Mouse (Mus musculus): ENCODE data around the gene Ankrd39. TPM values are rescaled to one million over a fixed set of nuclear protein-coding genes. Genes with fewer than 3 reads are reported as not detected.

The Ankrd39 gene
- total and polyA plus RNA-seq, 3 experiments = 6.2 to 11.1 (median 6.3) TPM

DNA sequence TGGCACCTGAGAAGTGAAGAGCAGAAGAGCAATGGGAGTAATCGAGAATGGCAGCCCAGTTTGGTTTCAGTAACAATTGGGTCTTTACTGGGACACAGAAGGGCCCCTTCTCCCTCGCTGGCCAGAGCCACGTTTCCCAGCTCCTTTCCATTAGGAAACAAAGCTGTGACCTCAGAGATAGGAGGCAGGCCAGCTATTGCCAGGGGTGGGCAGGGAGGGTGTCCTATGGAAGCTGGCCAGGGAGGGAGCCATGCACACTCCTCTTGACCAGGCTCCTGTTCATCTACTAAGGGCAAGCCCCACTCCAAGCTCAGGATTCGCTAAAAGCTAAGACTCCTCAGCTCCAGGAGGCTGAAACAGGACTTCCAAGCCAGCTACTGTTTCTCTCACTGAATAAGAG, 12.0 kb upstream of the Ankrd39 start:
- Histone ChIP-seq H3K27me3 (ENCODE audit: control insufficient read depth, insufficient read depth, low read length) (no peaks in the 10 kb centered on the region), H3K27ac (peak overlapping the region; percentile 99), H3K4me3 (peak overlapping the region; percentile 98; the same call in 1 of the 2 replicates), H3K36me3 (ENCODE audit: control insufficient read depth, insufficient read depth, low read length) (no peaks in the 10 kb centered on the region), H3K79me2 (replicated peaks; ENCODE audit: control insufficient read depth, insufficient read depth, low read length) (no peaks in the 10 kb centered on the region; the same call in 1 of the 2 replicates), H3K9ac (ENCODE audit: low read depth, low read length) (no peak overlapping the region), H3K4me1 (ENCODE audit: control insufficient read depth, insufficient read depth, low read length) (peaks cover 20% of the 10 kb centered on the region)
- intact Hi-C loops (cut with DNase I) = no loop called here
- TF ChIP-seq CTCF (IDR thresholded peaks at IDR 0.05) (no peak), EP300 (IDR thresholded peaks at IDR 0.05; ENCODE audit: insufficient read depth, low read depth, low read length) (no peak), POLR2A (IDR thresholded peaks at IDR 0.05; ENCODE audit: insufficient read depth, low read depth, low read length) (no peak)
- WGBS = 31% methylated on average over 4 of the region's 4 CpGs
- DNase-seq = no peak

DNA sequence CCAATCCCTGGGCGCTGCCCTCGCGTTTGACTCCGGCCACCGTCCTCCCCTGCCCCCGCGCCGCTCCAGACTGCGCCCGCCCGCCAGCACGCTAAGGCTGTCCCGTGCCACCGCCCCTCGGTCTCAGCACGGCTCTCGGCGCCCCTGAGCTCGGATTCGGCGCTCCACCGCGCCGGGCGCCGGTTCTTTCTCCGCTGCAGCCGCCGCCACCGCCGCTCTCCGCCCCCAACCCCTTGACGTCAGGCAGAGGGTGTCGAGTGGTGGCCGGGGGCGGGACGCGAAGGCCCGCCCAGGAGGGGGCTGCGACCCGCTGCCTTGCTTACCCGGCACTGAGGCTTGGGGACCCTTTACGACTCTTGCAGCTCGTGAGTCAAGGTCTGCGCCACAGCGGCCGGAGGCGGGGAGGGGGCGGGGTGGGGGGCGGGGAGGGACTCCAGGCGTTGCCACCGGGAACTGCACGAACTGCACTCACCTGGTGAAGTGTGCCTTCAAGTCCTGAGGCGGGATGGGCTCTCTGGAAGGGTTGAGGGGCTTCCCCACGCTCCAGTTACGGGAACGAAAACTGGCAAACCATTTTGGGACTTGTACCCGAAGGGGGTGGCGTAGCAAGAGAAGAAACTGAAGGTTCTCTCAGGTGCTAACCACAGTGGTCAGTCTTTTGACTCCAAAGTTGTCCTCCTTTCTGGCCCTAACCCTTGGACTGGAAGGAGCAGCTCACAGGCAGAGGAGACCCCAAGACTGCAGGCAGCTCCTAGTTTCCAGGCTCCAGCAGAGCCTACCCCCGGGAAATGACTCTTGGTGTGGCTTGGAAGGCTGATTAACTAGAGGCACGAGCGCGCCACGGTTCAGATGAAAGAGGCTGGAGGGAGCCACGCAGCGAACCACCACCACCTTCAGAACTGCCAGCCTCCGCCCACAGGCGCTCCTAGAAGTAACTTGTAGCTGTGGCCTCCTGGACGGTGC, 11.1 kb upstream of the Ankrd39 start, which contains the start of gene Sema4c:
Gene Sema4c (minus strand): TSS at position 319 of the 963 bp plus-strand sequence.
- Histone ChIP-seq H3K27ac (peak within 1 kb of the TSS; percentile 99), H3K9ac (ENCODE audit: low read depth, low read length) (peak within 1 kb of the TSS; percentile 91), H3K4me1 (ENCODE audit: control insufficient read depth, insufficient read depth, low read length) (peaks cover 14% of the 10 kb centered on the region), H3K27me3 (ENCODE audit: control insufficient read depth, insufficient read depth, low read length) (no peaks in the 10 kb centered on the region), H3K79me2 (replicated peaks; ENCODE audit: control insufficient read depth, insufficient read depth, low read length) (peaks cover 2% of the 10 kb centered on the region; the same call in 1 of the 2 replicates), H3K36me3 (ENCODE audit: control insufficient read depth, insufficient read depth, low read length) (no peaks in the 10 kb centered on the region), H3K4me3 (peak within 1 kb of the TSS; percentile 98)
- intact Hi-C loops (cut with DNase I) = no loop called here
- 4% methylated on average over 69 of the region's 69 CpGs for WGBS
- peak; percentile 86 to 89 for DNase-seq
- TF ChIP-seq CTCF (IDR thresholded peaks at IDR 0.05) (peak; percentile 48), EP300 (IDR thresholded peaks at IDR 0.05; ENCODE audit: insufficient read depth, low read depth, low read length) (no peak)

DNA sequence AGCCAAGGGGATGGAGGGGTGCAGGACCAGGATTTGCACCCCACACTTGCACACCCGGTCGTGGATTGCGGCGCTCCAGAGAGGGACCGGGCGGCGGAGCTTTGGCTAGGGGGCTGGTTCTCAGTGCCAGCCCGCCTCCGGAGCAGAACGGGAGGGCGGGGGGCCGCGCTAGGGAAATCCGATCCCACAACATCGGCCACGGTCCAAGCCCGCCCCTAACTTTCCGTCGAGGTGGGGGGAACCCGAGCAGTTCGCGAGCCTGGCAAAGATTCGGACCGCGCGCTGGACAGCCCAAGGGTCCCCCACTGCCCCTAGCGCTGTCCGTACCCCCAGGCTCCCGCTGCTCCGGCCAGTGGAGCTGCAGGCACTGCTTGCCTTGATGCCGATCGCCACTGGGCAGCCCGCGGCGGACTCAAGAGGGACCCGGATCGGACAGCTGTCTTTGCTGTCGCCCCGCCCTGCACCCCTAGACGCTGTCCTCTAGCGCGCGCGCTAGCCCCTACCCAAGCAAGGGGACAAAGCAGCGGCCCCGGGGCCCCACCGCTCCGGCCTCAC, 10.3 kb upstream of the Ankrd39 start:
- Histone ChIP-seq H3K4me3 (peak overlapping the region; percentile 98), H3K27ac (peak overlapping the region; percentile 99), H3K4me1 (ENCODE audit: control insufficient read depth, insufficient read depth, low read length) (peaks cover 12% of the 10 kb centered on the region), H3K79me2 (replicated peaks; ENCODE audit: control insufficient read depth, insufficient read depth, low read length) (peaks cover 3% of the 10 kb centered on the region; the same call in 1 of the 2 replicates), H3K9ac (ENCODE audit: low read depth, low read length) (peak overlapping the region; percentile 91), H3K27me3 (ENCODE audit: control insufficient read depth, insufficient read depth, low read length) (no peaks in the 10 kb centered on the region), H3K36me3 (ENCODE audit: control insufficient read depth, insufficient read depth, low read length) (no peaks in the 10 kb centered on the region)
- 1% methylated on average over 48 of the region's 48 CpGs for WGBS
- DNase-seq = peak; percentile 92
- TF ChIP-seq POLR2A (IDR thresholded peaks at IDR 0.05; ENCODE audit: insufficient read depth, low read depth, low read length) = 0 out of 2 replicates have a peak, but pooled peaks have one; percentile 35
- TF ChIP-seq EP300 (IDR thresholded peaks at IDR 0.05; ENCODE audit: insufficient read depth, low read depth, low read length) = no peak
- TF ChIP-seq CTCF (IDR thresholded peaks at IDR 0.05) = peak; percentile 7; the same call in 1 of the 2 replicates
- intact Hi-C loops (cut with DNase I) = loop anchor here (2.0 kb wide), 1 partner anchor 55 kb away; no protein-coding TSS in a partner anchor

DNA sequence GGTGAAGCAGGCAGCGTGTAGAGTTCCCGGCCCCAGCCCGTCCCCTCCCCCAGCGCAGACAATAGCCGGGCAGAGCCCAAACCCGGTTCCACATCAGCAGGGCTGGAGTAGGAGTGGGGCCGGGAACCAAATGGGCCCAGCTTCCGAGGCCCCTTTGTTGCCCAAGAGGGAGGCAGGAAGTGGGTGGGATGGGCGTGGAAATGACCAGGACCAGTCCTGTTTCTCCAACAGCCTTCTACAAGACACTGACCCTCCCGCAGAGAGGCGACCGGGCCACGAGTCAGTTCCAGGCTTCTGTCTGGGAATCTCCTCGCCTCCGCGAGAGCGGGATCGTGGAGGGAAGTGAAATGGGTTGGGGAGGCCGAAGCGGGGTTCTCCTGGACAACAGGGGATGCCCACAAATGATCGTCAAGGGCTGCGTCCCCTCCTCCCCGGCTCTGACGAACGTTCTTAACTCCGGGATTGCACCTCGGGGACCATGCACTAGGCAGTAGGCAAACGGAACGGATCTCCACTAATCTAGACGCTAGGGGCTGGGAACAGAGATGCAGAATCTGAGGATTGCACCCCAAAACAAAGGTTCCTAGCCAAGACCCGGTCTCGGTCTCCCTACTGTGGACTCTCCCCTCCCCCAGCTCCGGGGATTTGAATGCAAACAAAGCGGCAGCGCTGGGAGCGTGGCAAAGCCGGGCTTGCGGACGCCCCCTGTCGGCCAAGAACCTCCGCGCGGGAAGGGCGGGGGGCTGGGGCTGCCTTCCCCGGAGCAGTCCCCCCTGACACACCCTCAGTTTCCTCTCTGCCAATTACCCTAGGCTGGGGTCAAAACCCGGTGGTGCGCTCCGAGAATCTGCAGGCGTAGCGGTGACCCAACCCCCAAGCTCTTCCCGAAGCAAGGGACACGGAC, 9.6 kb upstream of the Ankrd39 start:
- TF ChIP-seq POLR2A (IDR thresholded peaks at IDR 0.05; ENCODE audit: insufficient read depth, low read depth, low read length) (peak; percentile 99), EP300 (IDR thresholded peaks at IDR 0.05; ENCODE audit: insufficient read depth, low read depth, low read length) (peak; percentile 72; the same call in 1 of the 2 replicates), CTCF (IDR thresholded peaks at IDR 0.05) (peak; percentile 94)
- intact Hi-C loops (cut with DNase I) = loop anchor here (2.0 kb wide), 1 partner anchor 56 kb away; no protein-coding TSS in a partner anchor

DNA sequence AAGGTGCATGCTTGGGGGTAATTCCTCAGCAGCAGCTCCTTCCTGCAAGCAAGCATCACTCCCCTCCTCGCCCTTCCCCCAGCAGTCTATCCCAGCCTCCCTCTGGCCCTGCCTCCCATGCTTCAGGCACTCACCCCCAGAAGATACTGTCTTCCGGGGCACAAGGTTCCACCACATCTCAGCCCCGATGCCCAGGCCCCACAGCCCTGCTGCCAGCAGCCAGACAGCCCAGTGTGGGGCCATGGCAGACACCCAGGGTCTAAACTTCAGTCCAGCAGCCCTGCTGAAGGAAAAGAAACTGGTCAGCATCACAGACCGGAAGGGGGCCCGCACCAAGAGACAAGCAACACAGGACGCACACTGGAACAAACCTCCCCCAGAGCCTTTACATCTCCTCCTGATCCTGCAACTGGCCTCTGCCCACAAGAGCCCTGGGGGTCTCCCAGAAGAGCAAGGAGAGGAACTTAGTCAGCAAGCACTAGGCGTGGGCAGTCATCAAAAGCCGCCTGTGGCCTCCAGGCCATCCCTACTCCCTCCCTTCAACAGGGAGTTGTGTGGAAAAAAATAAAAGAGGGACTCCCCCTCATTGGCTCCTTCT, 8.7 kb upstream of the Ankrd39 start:
- H3K4me3 ChIP-seq = peak overlapping the region; percentile 98
- no peaks in the 10 kb centered on the region for H3K36me3 ChIP-seq (ENCODE audit: control insufficient read depth, insufficient read depth, low read length)
- H3K9ac ChIP-seq (ENCODE audit: low read depth, low read length) = peak overlapping the region; percentile 91
- TF ChIP-seq EP300 (IDR thresholded peaks at IDR 0.05; ENCODE audit: insufficient read depth, low read depth, low read length) = no peak
- no peak for TF ChIP-seq POLR2A (IDR thresholded peaks at IDR 0.05; ENCODE audit: insufficient read depth, low read depth, low read length)
- no peak for TF ChIP-seq CTCF (IDR thresholded peaks at IDR 0.05)
- intact Hi-C loops (cut with DNase I) = loop anchor here (2.0 kb wide), 2 partner anchors 33 to 57 kb away; no protein-coding TSS in a partner anchor
- no peaks in the 10 kb centered on the region for H3K27me3 ChIP-seq (ENCODE audit: control insufficient read depth, insufficient read depth, low read length)
- H3K4me1 ChIP-seq (ENCODE audit: control insufficient read depth, insufficient read depth, low read length) = peaks cover 6% of the 10 kb centered on the region
- 28% methylated on average over 8 of the region's 8 CpGs for WGBS
- DNase-seq = peak; percentile 39 to 57
- H3K79me2 ChIP-seq (replicated peaks; ENCODE audit: control insufficient read depth, insufficient read depth, low read length) = peaks cover 3% of the 10 kb centered on the region; the same call in 1 of the 2 replicates
- H3K27ac ChIP-seq = peak overlapping the region; percentile 99

More for the DNA sequence above, 9.6 kb upstream of the Ankrd39 start:
- peak; percentile 92 to 94 for DNase-seq
- Histone ChIP-seq H3K79me2 (replicated peaks; ENCODE audit: control insufficient read depth, insufficient read depth, low read length) (peaks cover 3% of the 10 kb centered on the region; the same call in 1 of the 2 replicates), H3K36me3 (ENCODE audit: control insufficient read depth, insufficient read depth, low read length) (no peaks in the 10 kb centered on the region), H3K4me3 (peak overlapping the region; percentile 98), H3K4me1 (ENCODE audit: control insufficient read depth, insufficient read depth, low read length) (peaks cover 10% of the 10 kb centered on the region), H3K27ac (peak overlapping the region; percentile 99), H3K27me3 (ENCODE audit: control insufficient read depth, insufficient read depth, low read length) (no peaks in the 10 kb centered on the region), H3K9ac (ENCODE audit: low read depth, low read length) (peak overlapping the region; percentile 91)
- under 1% methylated on average over 52 of the region's 52 CpGs for WGBS
